Mouse (Mus musculus) cerebellum, postnatal 4 days (tissue): ENCODE measurements around the gene Zfp385b.

Experiments used
- DNase-seq, 2 experiments: peaks; one replicate each; pipeline ENCODE4 v3.0.0; 2022; ENCODE audit warnings: low spot score in 2 of 2, mixed read lengths in 1 of 2

Zfp385b gene

DNA sequence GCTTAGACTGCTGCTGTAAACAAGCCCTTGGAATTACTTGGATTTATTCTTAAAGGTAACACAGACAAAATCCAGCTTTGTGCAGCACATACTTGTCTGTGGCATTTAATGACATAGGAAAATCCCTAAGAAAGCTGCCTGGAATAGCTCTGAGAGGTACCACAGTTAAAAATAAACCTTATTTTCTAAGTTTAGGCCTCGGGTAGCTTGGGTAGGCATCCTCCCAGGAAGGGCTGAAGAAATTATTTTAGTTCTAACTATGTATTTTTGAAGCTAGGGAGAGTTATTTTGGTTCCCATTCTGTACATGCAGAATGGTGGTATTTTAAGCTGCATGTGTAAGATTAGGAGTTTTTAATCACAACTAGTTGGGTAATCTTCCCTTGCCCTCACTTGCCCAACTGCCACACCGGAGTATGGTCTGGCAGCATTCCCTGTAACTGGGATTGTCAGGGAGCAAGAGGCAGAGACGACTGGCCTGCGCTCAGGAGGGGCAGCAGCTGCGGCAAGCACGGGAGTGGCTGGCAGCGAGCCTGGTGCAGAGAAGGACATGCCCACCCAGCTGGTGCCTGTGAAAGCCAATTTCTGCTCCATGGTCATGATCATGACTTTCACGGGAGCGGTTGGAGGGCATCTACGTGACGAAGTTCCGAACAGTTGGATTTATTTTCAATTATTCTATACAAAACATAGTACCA, 230.1 kb downstream of the Zfp385b start:
- peak; percentile 43 to 85 for DNase-seq

- DNase-seq, result no peak
Observed at GRCm38 (mm10) chr2:77587387-77587786, 232.1 kb downstream of the Zfp385b start.

GRCm38 (mm10) chr2:77586581-77587360, 232.7 kb downstream of the Zfp385b start:
- DNase-seq, result no peak

- no peak for DNase-seq
Observed at GRCm38 (mm10) chr2:77583586-77583985, 235.9 kb downstream of the Zfp385b start.

GRCm38 (mm10) chr2:77576571-77576970, 242.9 kb downstream of the Zfp385b start:
- no peak for DNase-seq

DNA sequence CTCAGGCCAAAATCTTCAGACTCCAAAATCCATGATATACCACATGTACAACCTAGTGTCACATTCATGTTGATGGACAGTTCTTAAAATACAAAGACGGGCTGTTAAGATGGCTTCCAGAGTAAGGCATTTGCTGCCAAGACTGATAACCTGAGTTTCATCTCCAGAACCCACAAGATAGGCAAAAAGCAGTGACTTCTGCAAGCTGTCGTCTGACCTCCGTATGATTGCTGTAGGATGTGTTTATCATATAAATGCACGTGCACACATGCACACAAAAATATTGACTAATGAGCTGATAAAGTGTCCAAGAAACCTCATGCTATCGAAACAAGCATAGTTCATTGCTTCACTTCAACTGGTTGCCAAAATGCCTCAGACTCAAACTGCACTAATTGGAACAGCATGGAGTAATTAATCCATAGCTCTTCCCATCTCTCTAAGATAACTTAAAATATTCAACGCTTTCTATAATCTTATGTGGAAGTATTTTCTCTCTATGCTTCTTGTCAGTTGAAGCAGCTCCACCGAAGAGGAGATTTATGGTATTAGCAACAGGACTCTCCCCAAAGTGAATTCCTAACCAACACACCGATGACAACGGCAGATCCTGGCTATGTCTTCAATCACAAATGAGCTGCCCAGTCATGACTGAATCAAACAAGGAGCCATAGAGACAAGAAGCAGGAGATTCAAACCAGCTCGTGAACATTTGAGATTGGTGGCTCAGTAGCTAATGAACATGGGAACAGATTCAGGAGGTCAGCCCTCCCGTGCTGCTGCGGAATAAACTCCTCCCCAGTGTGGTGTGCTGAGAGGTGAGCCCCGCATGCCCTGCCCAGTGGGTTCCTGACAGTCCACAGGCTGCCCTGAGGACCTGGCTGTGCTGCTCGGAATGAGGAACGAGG, 251.7 kb downstream of the Zfp385b start:
- no peak for DNase-seq

- no peak for DNase-seq
Observed at GRCm38 (mm10) chr2:77563706-77564105, 255.7 kb downstream of the Zfp385b start.

DNA sequence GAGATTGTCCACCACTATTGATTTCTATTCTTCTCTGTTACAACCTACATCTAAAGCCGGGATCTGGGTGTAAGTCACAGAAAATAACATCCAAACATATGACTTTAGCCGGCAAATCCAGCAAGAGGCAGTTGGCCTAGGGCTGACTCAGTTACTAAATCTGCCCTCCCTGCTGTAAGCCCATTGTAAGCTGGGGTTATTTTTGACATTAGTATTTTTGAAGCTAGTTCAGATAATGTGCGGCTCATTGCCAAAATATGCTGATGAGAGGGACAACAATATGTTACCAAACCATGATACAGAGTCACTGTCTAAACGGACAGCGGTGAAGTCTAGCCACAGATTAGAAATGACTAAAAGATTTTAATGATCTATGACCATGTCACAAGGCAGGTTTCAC, 257.5 kb downstream of the Zfp385b start:
- no peak for DNase-seq

- no peak for DNase-seq
Observed at GRCm38 (mm10) chr2:77556938-77557337, 262.5 kb downstream of the Zfp385b start.

GRCm38 (mm10) chr2:77555980-77556379, 263.5 kb downstream of the Zfp385b start:
- no peak for DNase-seq

GRCm38 (mm10) chr2:77552675-77553074, 266.8 kb downstream of the Zfp385b start:
- no peak for DNase-seq

DNA sequence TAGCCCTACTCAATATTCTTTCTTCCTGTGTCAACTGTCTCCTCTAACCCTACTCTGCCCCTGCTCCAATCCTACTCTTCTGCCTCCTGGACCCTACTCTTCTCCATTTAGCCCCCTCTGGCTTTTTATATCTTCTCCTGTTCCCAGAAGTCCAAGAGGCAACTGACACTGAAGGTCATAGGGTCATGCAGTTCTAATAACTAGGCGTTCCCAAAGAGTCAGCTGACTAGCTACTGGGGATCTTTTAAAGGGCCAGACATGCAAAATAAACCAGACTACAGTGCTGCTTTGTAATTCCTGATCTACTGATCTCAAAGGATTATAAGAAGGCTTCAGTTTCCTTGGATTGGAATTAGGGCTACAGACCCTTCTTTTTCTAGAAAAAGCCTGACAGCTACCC, 276.1 kb downstream of the Zfp385b start:
- DNase-seq, result no peak

GRCm38 (mm10) chr2:77542605-77543004, 276.8 kb downstream of the Zfp385b start:
- DNase-seq, result no peak

GRCm38 (mm10) chr2:77541681-77542080, 277.8 kb downstream of the Zfp385b start:
- no peak for DNase-seq

DNA sequence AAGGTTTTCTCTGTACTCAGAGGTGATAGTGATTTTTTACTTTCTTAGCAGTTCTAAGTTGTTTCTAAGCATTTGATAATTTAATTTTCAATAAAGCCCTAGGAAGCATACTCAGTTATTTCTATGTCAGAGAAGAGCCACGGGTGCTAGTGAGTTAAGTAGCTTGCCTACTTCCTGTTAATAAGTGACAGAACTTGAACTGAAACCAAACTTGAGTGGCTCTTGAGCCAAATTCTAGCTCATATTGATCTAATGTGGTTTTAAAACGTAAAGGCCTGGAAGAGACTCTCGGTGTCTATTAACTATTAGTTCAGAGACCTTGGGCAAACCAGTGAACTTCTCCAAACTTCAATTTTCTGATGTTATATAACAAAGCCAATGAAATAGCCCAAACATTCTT, 278.6 kb downstream of the Zfp385b start:
- no peak for DNase-seq

DNA sequence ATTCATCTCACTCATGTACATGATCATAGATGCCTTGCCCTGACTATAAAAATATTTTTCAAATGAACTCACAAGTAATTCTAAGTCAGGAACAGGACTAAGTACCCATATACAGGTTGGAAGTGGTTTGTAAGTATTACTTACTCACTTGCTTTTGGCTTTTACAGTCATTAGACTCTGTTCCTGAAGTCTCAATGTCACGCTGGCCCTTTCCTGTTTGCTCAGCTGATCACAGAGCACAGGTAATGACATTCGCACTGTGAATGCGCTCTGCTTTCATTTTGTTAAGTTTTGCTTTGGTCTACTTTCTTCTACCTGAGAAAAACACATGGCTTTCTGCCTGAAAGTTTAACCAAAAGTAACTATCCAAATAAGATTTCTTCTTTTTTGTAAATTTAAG, 282.9 kb downstream of the Zfp385b start:
- DNase-seq, result no peak

DNA sequence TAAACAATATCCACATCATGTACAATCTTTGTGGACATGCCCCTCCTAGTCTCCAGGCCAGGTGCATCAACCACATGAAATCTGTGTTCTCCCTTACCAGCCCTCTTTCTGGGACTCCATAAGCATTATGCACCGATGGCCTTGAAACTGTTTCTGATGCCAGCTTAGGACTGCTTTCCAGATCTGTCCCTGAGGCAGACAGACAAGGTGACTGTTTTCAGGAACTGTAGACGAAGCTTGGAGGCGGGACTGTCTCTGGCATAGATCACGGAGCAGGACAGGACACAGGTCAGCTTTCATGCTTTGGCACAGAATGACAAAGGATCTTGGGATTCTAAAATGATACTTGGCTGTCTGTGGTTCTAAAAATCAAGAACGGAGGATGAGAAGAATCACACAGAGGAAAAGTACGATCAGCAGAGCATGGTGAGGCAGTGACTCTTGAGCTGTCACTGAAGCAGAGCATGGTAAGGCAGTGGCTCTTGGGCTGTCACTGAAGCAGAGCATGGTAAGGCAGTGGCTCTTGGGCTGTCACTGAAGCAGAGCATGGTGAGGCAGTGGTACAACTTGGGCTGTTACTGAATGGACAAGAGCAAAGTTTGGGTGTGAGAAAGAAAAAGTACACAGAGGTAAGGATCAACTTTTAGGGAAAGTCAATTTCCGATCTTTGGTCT, 291.2 kb downstream of the Zfp385b start:
- no peak for DNase-seq

DNA sequence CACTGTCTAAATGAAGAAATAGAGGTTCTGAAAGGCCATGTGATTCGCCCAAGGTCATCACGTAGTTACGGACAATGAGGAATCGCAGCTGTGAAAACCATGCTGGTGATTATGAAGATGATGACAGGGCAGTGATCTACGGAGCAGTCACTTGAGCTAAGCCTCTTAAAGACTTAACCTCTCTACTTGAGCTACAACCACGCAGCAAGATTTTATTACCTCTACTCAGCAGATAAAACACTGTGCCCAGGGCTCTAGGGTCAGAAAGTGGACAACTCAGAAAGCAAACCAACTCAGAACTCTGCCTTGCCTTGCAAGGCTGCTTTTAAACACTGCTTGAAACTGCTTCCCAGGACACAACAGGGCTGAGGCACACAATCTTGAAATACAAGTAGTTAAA, 291.8 kb downstream of the Zfp385b start:
- DNase-seq, result no peak

DNA sequence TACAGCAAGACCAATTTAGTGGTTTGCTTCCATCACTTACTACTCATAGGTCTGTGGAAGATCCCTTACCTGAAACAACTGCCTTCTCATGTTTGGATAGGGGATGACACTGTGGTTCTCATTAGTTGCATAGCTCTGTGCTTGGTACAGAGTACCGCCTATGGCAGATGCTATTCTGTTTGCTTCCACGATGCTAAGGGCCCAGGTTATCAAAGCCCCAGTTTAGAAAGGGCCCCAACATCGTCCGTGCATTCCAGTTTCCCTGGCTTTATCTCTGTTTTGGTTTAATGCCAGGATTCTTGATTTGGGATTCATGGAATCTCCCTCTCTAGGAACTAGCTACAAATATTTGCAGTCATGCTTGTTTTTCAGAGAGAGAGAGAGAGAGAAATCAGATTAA, 292.6 kb downstream of the Zfp385b start:
- no peak for DNase-seq

- DNase-seq, result no peak
Observed at GRCm38 (mm10) chr2:77526301-77526700, 293.1 kb downstream of the Zfp385b start.

GRCm38 (mm10) chr2:77522223-77522622, 297.2 kb downstream of the Zfp385b start:
- DNase-seq, result no peak

GRCm38 (mm10) chr2:77519341-77519740, 300.1 kb downstream of the Zfp385b start:
- DNase-seq, result no peak
